ENCODE assay signal across 29 mouse cellular contexts in genomic region chr11:8882793-8883192, GRCm38 (mm10).
"Had no signal": no experiment of that assay in that cellular context is flagged by ENCODE, and none has a peak within 500 bp of the region (broad histone marks: within the 10 kb centered on the region; RNA-seq: fewer than 3 reads in every experiment).

No protein-coding gene starts in this region.

- H3K36me3 ChIP-seq: limb, embryonic 10.5 days; limb, embryonic 12.5 days; limb, embryonic 13.5 days; limb, embryonic 15.5 days; liver, embryonic 12.5 days; liver, embryonic 13.5 days; liver, embryonic 15.5 days; midbrain, embryonic 10.5 days; midbrain, embryonic 12.5 days; midbrain, embryonic 13.5 days; midbrain, embryonic 15.5 days; neural tube, embryonic 12.5 days; neural tube, embryonic 13.5 days had no signal

- H3K27ac ChIP-seq: left cerebral cortex, adult 2 months; limb, embryonic 10.5 days; limb, embryonic 12.5 days; limb, embryonic 13.5 days; limb, embryonic 15.5 days; liver, embryonic 12.5 days; liver, embryonic 13.5 days; liver, embryonic 14.5 days; liver, embryonic 15.5 days; macrophage; midbrain, embryonic 10.5 days; midbrain, embryonic 12.5 days; midbrain, embryonic 13.5 days; midbrain, embryonic 15.5 days; neural tube, embryonic 12.5 days; neural tube, embryonic 13.5 days had no signal

- ATAC-seq: liver, embryonic 12.5 days; liver, postnatal 0 days; midbrain, embryonic 13.5 days; midbrain, embryonic 15.5 days; midbrain, embryonic 16.5 days had no signal

- DNase-seq: layer of hippocampus, postnatal 36 days; left cerebral cortex, postnatal 4 days; liver; liver, embryonic 13.5 days; liver, postnatal 0 days; lung, adult 18-20 months; lung, postnatal 10 days; lung, postnatal 14 days; midbrain, embryonic 14.5 days had no signal

- H3K4me1 ChIP-seq: limb, embryonic 10.5 days; limb, embryonic 12.5 days; limb, embryonic 13.5 days; limb, embryonic 15.5 days; liver, embryonic 12.5 days; liver, embryonic 13.5 days; liver, embryonic 15.5 days; megakaryocyte, embryonic 14.5 days; midbrain, embryonic 10.5 days; midbrain, embryonic 12.5 days; midbrain, embryonic 13.5 days; midbrain, embryonic 15.5 days; neural tube, embryonic 12.5 days; neural tube, embryonic 13.5 days had no signal

- H3K4me3 ChIP-seq: left cerebral cortex, adult 2 months; limb, embryonic 10.5 days; limb, embryonic 12.5 days; limb, embryonic 13.5 days; limb, embryonic 15.5 days; liver, embryonic 12.5 days; liver, embryonic 13.5 days; liver, embryonic 15.5 days; megakaryocyte, embryonic 14.5 days; midbrain, embryonic 10.5 days; midbrain, embryonic 12.5 days; midbrain, embryonic 13.5 days; midbrain, embryonic 15.5 days; myocyte; neural tube, embryonic 12.5 days; neural tube, embryonic 13.5 days had no signal

- H3K4me2 ChIP-seq: limb, embryonic 12.5 days; limb, embryonic 13.5 days; limb, embryonic 15.5 days; liver, embryonic 11.5 days; liver, embryonic 12.5 days; liver, embryonic 13.5 days; liver, embryonic 15.5 days; midbrain, embryonic 11.5 days; midbrain, embryonic 12.5 days; midbrain, embryonic 13.5 days; midbrain, embryonic 15.5 days; neural tube, embryonic 12.5 days; neural tube, embryonic 13.5 days had no signal

- H3K9ac ChIP-seq: limb, embryonic 12.5 days; limb, embryonic 13.5 days; limb, embryonic 15.5 days; liver, embryonic 12.5 days; liver, embryonic 13.5 days; liver, embryonic 14.5 days; liver, embryonic 15.5 days; liver, postnatal 0 days; midbrain, embryonic 12.5 days; midbrain, embryonic 13.5 days; midbrain, embryonic 15.5 days; neural tube, embryonic 12.5 days; neural tube, embryonic 13.5 days had no signal

- H3K27me3 ChIP-seq: limb, embryonic 12.5 days; limb, embryonic 13.5 days; limb, embryonic 15.5 days; liver, embryonic 12.5 days; liver, embryonic 13.5 days; liver, embryonic 15.5 days; midbrain, embryonic 12.5 days; midbrain, embryonic 13.5 days; midbrain, embryonic 15.5 days; neural tube, embryonic 12.5 days; neural tube, embryonic 13.5 days had no signal

- H3K9me3 ChIP-seq: limb, embryonic 10.5 days; limb, embryonic 12.5 days; limb, embryonic 13.5 days; limb, embryonic 15.5 days; liver, embryonic 12.5 days; liver, embryonic 13.5 days; liver, embryonic 15.5 days; megakaryocyte, embryonic 14.5 days; midbrain, embryonic 10.5 days; midbrain, embryonic 12.5 days; midbrain, embryonic 13.5 days; midbrain, embryonic 15.5 days; neural tube, embryonic 12.5 days; neural tube, embryonic 13.5 days had no signal
